Mouse (Mus musculus) cerebellum, adult 2 months (tissue): ENCODE measurements at regions not wholly inside any gene's neighbourhood (a gene's known extent, or its start where the extent isn't known, plus 50 kb on each side); places are given as distances from the start of the nearest gene placed in this dataset.
"Not testable (repeated sequence)": the region's sequence is repeated elsewhere in the genome, so short reads cannot be mapped to it uniquely, and the experiment has no call there.

Experiments used
- DNase-seq, 2 experiments: peaks; one replicate each; pipeline ENCODE4 v3.0.0; 2021
- H3K27ac ChIP-seq: fragments of 200-500 bp; 2 replicates; pipeline ENCODE4 v1.5.1; 2012; ENCODE audit warnings: low read length, control low read depth, inconsistent platforms; ENCODE audit not compliant: insufficient read depth
- H3K27me3 ChIP-seq: fragments of 200-500 bp; 2 replicates; pipeline ENCODE4 v1.6.1; 2012; ENCODE audit warnings: inconsistent platforms, mild to moderate bottlenecking, low read length, moderate library complexity; ENCODE audit not compliant: control insufficient read depth, insufficient read depth
- H3K4me1 ChIP-seq: fragments of 200-500 bp; 2 replicates; pipeline ENCODE4 v1.6.1; 2011; ENCODE audit warnings: low read length; ENCODE audit not compliant: control insufficient read depth, insufficient read depth
- H3K4me3 ChIP-seq: fragments of 200-500 bp; replicated peaks from 2 replicates; pipeline ENCODE3; 2011; ENCODE audit warnings: mild to moderate bottlenecking, low read depth, low read length, control low read depth; ENCODE audit not compliant: insufficient read depth
- CTCF ChIP-seq: fragments of 200-500 bp; IDR thresholded peaks from 2 replicates; pipeline ENCODE4 v1.5.1; 2011; ENCODE audit warnings: low read depth, mild to moderate bottlenecking, control low read depth, low read length, moderate library complexity, borderline replicate concordance; ENCODE audit not compliant: insufficient read depth
- POLR2A ChIP-seq: fragments of 200-500 bp; IDR thresholded peaks from 2 replicates; pipeline ENCODE4 v1.6.1; 2011; ENCODE audit warnings: low read length, control low read depth, borderline replicate concordance; ENCODE audit not compliant: insufficient read depth
- WGBS: fragments of 180-500 bp; shearing (Covaris S2); methylation state at CpG from one replicate; pipeline ENCODE4 v1.1.7; 2018; 5-methylcytosine and 5-hydroxymethylcytosine counted together

GRCm38 (mm10) chr1:14688041-14688440 is 1405.1 kb downstream of the 4930444P10Rik start:
- not testable (repeated sequence) for H3K4me3 ChIP-seq, DNase-seq, H3K27ac ChIP-seq, H3K27me3 ChIP-seq, H3K4me1 ChIP-seq
- 70% methylated on average over 2 of the region's 2 CpGs for WGBS

GRCm38 (mm10) chr1:14686172-14686571 is 1407.0 kb downstream of the 4930444P10Rik start:
- DNase-seq, result no peak
- Histone ChIP-seq H3K27me3 (no peaks in the 10 kb centered on the region), H3K4me1 (no peaks in the 10 kb centered on the region), H3K4me3 (no peak overlapping the region), H3K27ac (no peak overlapping the region)
- no peak for TF ChIP-seq POLR2A
- no peak for TF ChIP-seq CTCF
- WGBS, result 53% methylated on average over 2 of the region's 2 CpGs

- Histone ChIP-seq H3K27ac (no peak overlapping the region), H3K4me1 (no peaks in the 10 kb centered on the region), H3K4me3 (no peak overlapping the region), H3K27me3 (no peaks in the 10 kb centered on the region; the same call in 1 of the 2 replicates)
- TF ChIP-seq CTCF, result no peak
- no peak for TF ChIP-seq POLR2A
- 91% methylated on average over 3 of the region's 3 CpGs for WGBS
- DNase-seq, result no peak
Measured at GRCm38 (mm10) chr1:14680443-14680842, 1412.7 kb downstream of the 4930444P10Rik start.

GRCm38 (mm10) chr1:14672393-14672999 is 1420.6 kb downstream of the 4930444P10Rik start:
- Histone ChIP-seq H3K4me1 (no peaks in the 10 kb centered on the region), H3K27me3 (no peaks in the 10 kb centered on the region), H3K4me3 (no peak overlapping the region), H3K27ac (no peak overlapping the region)
- no peak for TF ChIP-seq POLR2A
- TF ChIP-seq CTCF, result no peak
- 46% methylated on average over 6 of the region's 6 CpGs for WGBS
- no peak for DNase-seq

- H3K4me3 ChIP-seq, result no peak overlapping the region
- DNase-seq, result no peak
- no peaks in the 10 kb centered on the region for H3K4me1 ChIP-seq
- no peaks in the 10 kb centered on the region for H3K27me3 ChIP-seq
- no peak overlapping the region for H3K27ac ChIP-seq
- TF ChIP-seq CTCF (no peak), POLR2A (no peak)
- WGBS, result 87% methylated on average over 6 of the region's 6 CpGs
Measured at GRCm38 (mm10) chr1:14662706-14663312, 1430.3 kb downstream of the 4930444P10Rik start.

GRCm38 (mm10) chr1:14661854-14662253 is 1431.3 kb downstream of the 4930444P10Rik start:
- 73% methylated on average over 2 of the region's 2 CpGs for WGBS
- no peak for DNase-seq

GRCm38 (mm10) chr1:14650346-14650745 is 1442.8 kb downstream of the 4930444P10Rik start:
- 85% methylated on average over 2 of the region's 2 CpGs for WGBS
- Histone ChIP-seq H3K27me3 (no peaks in the 10 kb centered on the region), H3K4me3 (no peak overlapping the region), H3K27ac (no peak overlapping the region), H3K4me1 (no peaks in the 10 kb centered on the region)
- no peak for DNase-seq
- no peak for TF ChIP-seq CTCF
- no peak for TF ChIP-seq POLR2A

More at GRCm38 (mm10) chr1:14661854-14662253, 1431.3 kb downstream of the 4930444P10Rik start:
- Histone ChIP-seq H3K4me1 (no peaks in the 10 kb centered on the region), H3K27ac (no peak overlapping the region), H3K4me3 (no peak overlapping the region), H3K27me3 (no peaks in the 10 kb centered on the region)
- TF ChIP-seq POLR2A (no peak), CTCF (no peak)

GRCm38 (mm10) chr1:14635642-14636263 is 1457.4 kb downstream of the 4930444P10Rik start:
- Histone ChIP-seq H3K27me3 (no peaks in the 10 kb centered on the region), H3K4me1 (no peaks in the 10 kb centered on the region), H3K4me3 (no peak overlapping the region), H3K27ac (no peak overlapping the region)
- DNase-seq, result peak in 1 of 2 experiments; percentile 3
- 92% methylated on average over 5 of the region's 5 CpGs for WGBS
- TF ChIP-seq POLR2A (no peak), CTCF (no peak)
